Mouse (Mus musculus) erythroblast, adult 5-6 weeks (primary cell): ENCODE results near the gene Fbn1. TPM values are rescaled to one million over a fixed set of nuclear protein-coding genes. Genes with fewer than 3 reads are reported as not detected.

Source experiments
- ATAC-seq: replicated peaks from 2 replicates; pipeline ENCODE4 v1.8.0; 2016; ENCODE audit warnings: moderate number of reproducible peaks, mild to moderate bottlenecking, moderate TSS enrichment, inconsistent platforms; ENCODE audit not compliant: poor library complexity, low FRiP score, severe bottlenecking
- total RNA-seq, 2 experiments: library from RNA; stranded (forward) in 1 of 2; stranded (reverse) in 1 of 2; fragments of 150-400 nt in 1 of 2; fragments of 200-764, 138-1000 nt in 1 of 2; gene quantifications; 2 replicates each; pipeline versions ENCODE4 v1.2.3 to v1.2.4; 2015 to 2017; ENCODE audit warnings: low replicate concordance in 2 of 2

Gene Fbn1
- total RNA-seq (2015; ENCODE audit: low replicate concordance): 0.42 TPM in 1 of 2 replicates, not detected in the other
- 0.70 TPM in 1 of 2 replicates, not detected in the other for total RNA-seq (2017; ENCODE audit: low replicate concordance)

GRCm38 (mm10) chr2:125507893-125508292, at the start of gene Fbn1:
Gene Fbn1 (minus strand): TSS chr2:125507993.
- ATAC-seq: no peak

GRCm38 (mm10) chr2:125555830-125556229, 48.0 kb upstream of the Fbn1 start:
- no peak for ATAC-seq

- ATAC-seq: no peak
Observed at GRCm38 (mm10) chr2:125548806-125549578, 41.2 kb upstream of the Fbn1 start.

GRCm38 (mm10) chr2:125544986-125545385, 37.2 kb upstream of the Fbn1 start:
- no peak for ATAC-seq

GRCm38 (mm10) chr2:125543646-125544045, 35.9 kb upstream of the Fbn1 start:
- no peak for ATAC-seq

GRCm38 (mm10) chr2:125541451-125541850, 33.7 kb upstream of the Fbn1 start:
- ATAC-seq: no peak

GRCm38 (mm10) chr2:125540579-125540978, 32.8 kb upstream of the Fbn1 start:
- ATAC-seq: no peak

- no peak for ATAC-seq
Observed at GRCm38 (mm10) chr2:125539640-125540039, 31.8 kb upstream of the Fbn1 start.

- ATAC-seq: no peak
Observed at GRCm38 (mm10) chr2:125530665-125531064, 22.9 kb upstream of the Fbn1 start.

- no peak for ATAC-seq
Observed at GRCm38 (mm10) chr2:125526566-125526965, 18.8 kb upstream of the Fbn1 start.

- ATAC-seq: no peak
Observed at GRCm38 (mm10) chr2:125525484-125525883, 17.7 kb upstream of the Fbn1 start.

- ATAC-seq: no peak
Observed at GRCm38 (mm10) chr2:125516594-125516993, 8.8 kb upstream of the Fbn1 start.

- no peak for ATAC-seq
Observed at GRCm38 (mm10) chr2:125515291-125516057, 7.7 kb upstream of the Fbn1 start.

- no peak for ATAC-seq
Observed at GRCm38 (mm10) chr2:125514391-125514790, 6.6 kb upstream of the Fbn1 start.

- ATAC-seq: no peak
Observed at GRCm38 (mm10) chr2:125512544-125512943, 4.8 kb upstream of the Fbn1 start.

GRCm38 (mm10) chr2:125511898-125512297, 4.1 kb upstream of the Fbn1 start:
- ATAC-seq: no peak

GRCm38 (mm10) chr2:125510752-125511151, 3.0 kb upstream of the Fbn1 start:
- no peak for ATAC-seq

- no peak for ATAC-seq
Observed at GRCm38 (mm10) chr2:125508381-125508780, 588 bp upstream of the Fbn1 start.

- no peak for ATAC-seq
Observed at GRCm38 (mm10) chr2:125506316-125507054, 1.3 kb downstream of the Fbn1 start.

- no peak for ATAC-seq
Observed at GRCm38 (mm10) chr2:125505746-125506315, 2.0 kb downstream of the Fbn1 start.
